Mouse (Mus musculus): ENCODE measurements at regions not wholly inside any gene's neighbourhood (a gene's known extent, or its start where the extent isn't known, plus 50 kb on each side); places are given as distances from the start of the nearest gene placed in this dataset.
A peak's percentile ranks its signal among the peaks of the same experiment; 100 is the strongest.

GRCm38 (mm10) chr10:43750401-43750800 is 151.1 kb downstream of the Qrsl1 start:
- Histone ChIP-seq H3K9me3 (ENCODE audit: control insufficient read depth, low read length) (no peaks in the 10 kb centered on the region), H3K27ac (ENCODE audit: low read depth, low read length) (no peak overlapping the region), H3K9ac (ENCODE audit: low read depth, low read length) (no peak overlapping the region), H3K27me3 (replicated peaks; ENCODE audit: control insufficient read depth, insufficient read depth, low read length) (no peaks in the 10 kb centered on the region), H3K4me2 (ENCODE audit: low read length) (no peak overlapping the region), H3K36me3 (ENCODE audit: control insufficient read depth, insufficient read depth, low read length) (no peaks in the 10 kb centered on the region), H3K4me1 (ENCODE audit: control insufficient read depth, insufficient read depth, low read depth, low read length) (no peaks in the 10 kb centered on the region), H3K4me3 (ENCODE audit: low read length) (no peak overlapping the region)
- ATAC-seq, result no peak
- WGBS, result 82% methylated on average over 6 of the region's 6 CpGs

DNA sequence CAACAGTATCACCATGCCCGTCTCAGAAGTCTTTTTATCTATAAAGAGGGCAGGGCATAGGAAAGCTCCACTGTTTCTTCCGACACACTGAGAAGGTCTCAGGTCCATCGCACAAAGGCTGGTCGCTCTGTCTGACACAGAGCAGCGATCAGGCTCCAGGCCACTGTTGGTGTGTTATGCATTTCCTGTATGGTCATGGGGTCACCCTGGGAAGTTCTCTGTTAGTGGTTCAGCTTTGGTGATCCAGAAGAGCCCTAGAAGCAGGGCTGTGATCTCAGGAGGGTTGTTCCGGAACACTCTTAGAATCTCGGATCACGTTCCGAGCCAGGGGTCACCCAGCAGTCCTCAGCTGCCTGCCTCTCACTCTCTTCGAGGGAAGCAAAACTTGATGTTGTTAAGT is 150.7 kb downstream of the Qrsl1 start:
- H3K4me2 ChIP-seq (ENCODE audit: low read length), result no peak overlapping the region

GRCm38 (mm10) chr10:43751881-43752675 is 149.5 kb downstream of the Qrsl1 start:
- Histone ChIP-seq H3K9me3 (ENCODE audit: control insufficient read depth, low read length) (no peaks in the 10 kb centered on the region), H3K4me3 (ENCODE audit: low read length) (no peak overlapping the region), H3K4me1 (ENCODE audit: control insufficient read depth, insufficient read depth, low read depth, low read length) (no peaks in the 10 kb centered on the region), H3K9ac (ENCODE audit: low read depth, low read length) (no peak overlapping the region), H3K27me3 (replicated peaks; ENCODE audit: control insufficient read depth, insufficient read depth, low read length) (no peaks in the 10 kb centered on the region), H3K27ac (ENCODE audit: low read depth, low read length) (no peak overlapping the region), H3K36me3 (ENCODE audit: control insufficient read depth, insufficient read depth, low read length) (no peaks in the 10 kb centered on the region), H3K4me2 (ENCODE audit: low read length) (no peak overlapping the region)
- 49% methylated on average over 5 of the region's 5 CpGs for WGBS
- peak; percentile 87 for ATAC-seq

More for the DNA sequence above, 150.7 kb downstream of the Qrsl1 start:
- ATAC-seq, result no peak
- Histone ChIP-seq H3K27me3 (replicated peaks; ENCODE audit: control insufficient read depth, insufficient read depth, low read length) (no peaks in the 10 kb centered on the region), H3K4me1 (ENCODE audit: control insufficient read depth, insufficient read depth, low read depth, low read length) (no peaks in the 10 kb centered on the region), H3K9ac (ENCODE audit: low read depth, low read length) (no peak overlapping the region), H3K36me3 (ENCODE audit: control insufficient read depth, insufficient read depth, low read length) (no peaks in the 10 kb centered on the region), H3K27ac (ENCODE audit: low read depth, low read length) (no peak overlapping the region), H3K4me3 (ENCODE audit: low read length) (no peak overlapping the region), H3K9me3 (ENCODE audit: control insufficient read depth, low read length) (no peaks in the 10 kb centered on the region)
- 86% methylated on average over 10 of the region's 10 CpGs for WGBS

GRCm38 (mm10) chr10:43756881-43757565 is 144.5 kb downstream of the Qrsl1 start:
- no peak overlapping the region for H3K4me3 ChIP-seq (ENCODE audit: low read length)
- no peaks in the 10 kb centered on the region for H3K27me3 ChIP-seq (replicated peaks; ENCODE audit: control insufficient read depth, insufficient read depth, low read length)
- H3K4me2 ChIP-seq (ENCODE audit: low read length), result no peak overlapping the region
- no peaks in the 10 kb centered on the region for H3K4me1 ChIP-seq (ENCODE audit: control insufficient read depth, insufficient read depth, low read depth, low read length)
- no peak overlapping the region for H3K27ac ChIP-seq (ENCODE audit: low read depth, low read length)
- H3K9me3 ChIP-seq (ENCODE audit: control insufficient read depth, low read length), result no peaks in the 10 kb centered on the region
- 78% methylated on average over 6 of the region's 6 CpGs for WGBS
- no peak for ATAC-seq
- H3K36me3 ChIP-seq (ENCODE audit: control insufficient read depth, insufficient read depth, low read length), result no peaks in the 10 kb centered on the region
- no peak overlapping the region for H3K9ac ChIP-seq (ENCODE audit: low read depth, low read length)

DNA sequence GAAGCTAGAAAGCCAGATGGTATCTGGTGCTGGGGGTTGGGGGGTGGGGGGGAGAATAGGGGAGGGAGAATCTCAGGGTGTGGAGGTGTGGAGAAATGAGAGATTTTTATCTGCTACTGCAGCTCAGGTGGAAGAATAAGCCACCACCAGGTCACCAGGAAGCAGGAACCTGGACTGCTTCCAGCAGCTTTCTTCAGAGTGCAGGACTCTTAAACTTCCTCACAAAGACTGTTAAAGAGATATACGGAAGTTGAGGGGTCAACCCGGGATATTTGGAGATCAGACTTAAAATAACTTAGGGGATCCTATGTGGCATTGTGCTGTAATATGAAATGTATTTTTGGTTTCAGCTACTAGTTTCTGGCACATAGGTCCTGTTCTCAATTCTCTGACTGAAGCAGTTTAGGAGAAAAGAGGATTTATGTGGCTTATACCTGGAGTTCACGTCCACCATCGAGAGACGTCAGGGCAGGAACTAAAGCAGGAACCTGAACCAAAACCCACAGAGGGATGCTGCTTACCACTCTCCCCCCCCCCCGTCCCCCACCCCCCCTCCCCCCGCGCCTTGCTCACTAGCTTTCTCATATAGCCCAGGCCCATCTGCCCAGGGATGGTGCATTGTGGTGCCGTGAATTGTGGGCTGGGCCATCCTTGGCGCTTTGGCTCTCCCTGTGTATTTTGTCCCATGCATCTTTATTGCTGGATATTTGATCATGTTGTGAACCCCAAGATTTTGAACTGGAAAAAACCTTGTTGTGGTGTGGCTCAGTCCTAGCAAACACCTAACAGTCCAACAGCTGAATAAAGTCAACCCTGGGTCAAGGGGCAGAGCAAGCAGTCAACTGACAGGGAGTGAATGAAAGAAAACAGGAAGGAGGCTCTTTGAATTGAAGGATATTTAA is 143.2 kb downstream of the Qrsl1 start:
- Histone ChIP-seq H3K27ac (ENCODE audit: low read depth, low read length) (no peak overlapping the region), H3K4me1 (ENCODE audit: control insufficient read depth, insufficient read depth, low read depth, low read length) (no peaks in the 10 kb centered on the region), H3K4me3 (ENCODE audit: low read length) (no peak overlapping the region), H3K9me3 (ENCODE audit: control insufficient read depth, low read length) (no peaks in the 10 kb centered on the region), H3K9ac (ENCODE audit: low read depth, low read length) (no peak overlapping the region), H3K36me3 (ENCODE audit: control insufficient read depth, insufficient read depth, low read length) (no peaks in the 10 kb centered on the region), H3K4me2 (ENCODE audit: low read length) (no peak overlapping the region), H3K27me3 (replicated peaks; ENCODE audit: control insufficient read depth, insufficient read depth, low read length) (no peaks in the 10 kb centered on the region)
- no peak for ATAC-seq
- WGBS, result 88% methylated on average over 10 of the region's 10 CpGs

- ATAC-seq, result no peak
- Histone ChIP-seq H3K9me3 (ENCODE audit: control insufficient read depth, low read length) (peaks cover 2% of the 10 kb centered on the region; the same call in 1 of the 2 replicates), H3K4me2 (ENCODE audit: low read length) (no peak overlapping the region), H3K36me3 (ENCODE audit: control insufficient read depth, insufficient read depth, low read length) (no peaks in the 10 kb centered on the region), H3K27me3 (replicated peaks; ENCODE audit: control insufficient read depth, insufficient read depth, low read length) (no peaks in the 10 kb centered on the region), H3K4me1 (ENCODE audit: control insufficient read depth, insufficient read depth, low read depth, low read length) (no peaks in the 10 kb centered on the region), H3K4me3 (ENCODE audit: low read length) (no peak overlapping the region), H3K27ac (ENCODE audit: low read depth, low read length) (no peak overlapping the region), H3K9ac (ENCODE audit: low read depth, low read length) (no peak overlapping the region)
- 75% methylated on average over 14 of the region's 14 CpGs for WGBS
Measured at GRCm38 (mm10) chr10:43759186-43759905, 142.2 kb downstream of the Qrsl1 start.

GRCm38 (mm10) chr10:43759906-43760281 is 141.7 kb downstream of the Qrsl1 start:
- H3K4me2 ChIP-seq (ENCODE audit: low read length), result no peak overlapping the region
- H3K9ac ChIP-seq (ENCODE audit: low read depth, low read length), result no peak overlapping the region
- no peaks in the 10 kb centered on the region for H3K4me1 ChIP-seq (ENCODE audit: control insufficient read depth, insufficient read depth, low read depth, low read length)
- no peak overlapping the region for H3K4me3 ChIP-seq (ENCODE audit: low read length)
- 93% methylated on average over 5 of the region's 5 CpGs for WGBS
- no peak for ATAC-seq
- H3K36me3 ChIP-seq (ENCODE audit: control insufficient read depth, insufficient read depth, low read length), result no peaks in the 10 kb centered on the region
- H3K27me3 ChIP-seq (replicated peaks; ENCODE audit: control insufficient read depth, insufficient read depth, low read length), result no peaks in the 10 kb centered on the region
- peaks cover 2% of the 10 kb centered on the region; the same call in 1 of the 2 replicates for H3K9me3 ChIP-seq (ENCODE audit: control insufficient read depth, low read length)
- H3K27ac ChIP-seq (ENCODE audit: low read depth, low read length), result no peak overlapping the region

GRCm38 (mm10) chr10:43761979-43762570 is 139.5 kb downstream of the Qrsl1 start:
- Histone ChIP-seq H3K4me2 (ENCODE audit: low read length) (no peak overlapping the region), H3K9ac (ENCODE audit: low read depth, low read length) (no peak overlapping the region), H3K4me3 (ENCODE audit: low read length) (no peak overlapping the region), H3K36me3 (ENCODE audit: control insufficient read depth, insufficient read depth, low read length) (no peaks in the 10 kb centered on the region), H3K9me3 (ENCODE audit: control insufficient read depth, low read length) (peaks cover 2% of the 10 kb centered on the region; the same call in 1 of the 2 replicates), H3K4me1 (ENCODE audit: control insufficient read depth, insufficient read depth, low read depth, low read length) (no peaks in the 10 kb centered on the region), H3K27me3 (replicated peaks; ENCODE audit: control insufficient read depth, insufficient read depth, low read length) (no peaks in the 10 kb centered on the region), H3K27ac (ENCODE audit: low read depth, low read length) (no peak overlapping the region)
- no peak for ATAC-seq
- WGBS, result 87% methylated on average over 6 of the region's 6 CpGs

All from hindbrain, embryonic 16.5 days (tissue).